Mouse (Mus musculus) embryonic facial prominence, embryonic 14.5 days (tissue): ENCODE data around the gene Prkag2. TPM values are rescaled to one million over a fixed set of nuclear protein-coding genes. Genes with fewer than 3 reads are reported as not detected.
A peak's percentile ranks its signal among the peaks of the same experiment; 100 is the strongest.

Experiments used
- ATAC-seq: fragments of 200-750 bp; cut with Nextera tagmentation; 2 replicates; pipeline ENCODE4 v1.8.0; 2017; ENCODE audit warnings: low read depth, moderate number of reproducible peaks, moderate TSS enrichment
- DNase-seq: peaks from one replicate; pipeline ENCODE4 v3.0.0-alpha.2; 2015; ENCODE audit warnings: low spot score
- H3K27ac ChIP-seq: fragments of 300-500 bp; sonication (generic); replicated peaks from 2 replicates; pipeline ENCODE4 v1.5.1; 2014; ENCODE audit warnings: low read depth, mild to moderate bottlenecking, low read length, moderate library complexity
- H3K27me3 ChIP-seq: fragments of 300-500 bp; sonication (generic); replicated peaks from 2 replicates; pipeline ENCODE4 v1.6.1; 2014; ENCODE audit warnings: low read length; ENCODE audit not compliant: control insufficient read depth, insufficient read depth
- H3K36me3 ChIP-seq: fragments of 300-500 bp; sonication (generic); 2 replicates; pipeline ENCODE4 v1.6.1; 2014; ENCODE audit warnings: low read length, mixed read lengths; ENCODE audit not compliant: control insufficient read depth, insufficient read depth
- H3K4me1 ChIP-seq: fragments of 300-500 bp; sonication (generic); 2 replicates; pipeline ENCODE4 v1.6.1; 2014; ENCODE audit warnings: antibody characterized with exemption, low read length; ENCODE audit not compliant: control insufficient read depth, insufficient read depth
- H3K4me2 ChIP-seq: fragments of 300-500 bp; sonication (generic); 2 replicates; pipeline ENCODE4 v1.6.1; 2014; ENCODE audit warnings: low read depth, mild to moderate bottlenecking, low read length, moderate library complexity, mixed read lengths
- H3K4me3 ChIP-seq: fragments of 300-500 bp; sonication (generic); 2 replicates; pipeline ENCODE4 v1.5.1; 2014; ENCODE audit warnings: low read depth, mild to moderate bottlenecking, low read length
- H3K9ac ChIP-seq: fragments of 300-500 bp; sonication (generic); 2 replicates; pipeline ENCODE4 v1.6.1; 2014; ENCODE audit warnings: low read depth, mild to moderate bottlenecking, low read length, moderate library complexity, mixed read lengths
- H3K9me3 ChIP-seq: fragments of 300-500 bp; sonication (generic); 2 replicates; pipeline ENCODE4 v1.6.1; 2016; ENCODE audit warnings: low read length; ENCODE audit not compliant: control insufficient read depth
- whole genome bisulfite sequencing: fragments of 180-500 bp; shearing (Covaris S2); extraction: QIAGEN DNeasy Blood & Tissue Kit; methylation state at CpG from one replicate; pipeline ENCODE4 v1.1.7; 2014; 5-methylcytosine and 5-hydroxymethylcytosine counted together
- polyA plus RNA-seq: library from polyadenylated mRNA; unstranded; fragments of >200 nt; fragmentation: Nextera tagmentation; extraction: Ambion mirVana; gene quantifications from 2 replicates; pipeline ENCODE4 v1.2.1, GENCODE M21; 2014

Prkag2 gene
- polyA plus RNA-seq, 1 experiment from 2014 or later, result 24.4 TPM

DNA sequence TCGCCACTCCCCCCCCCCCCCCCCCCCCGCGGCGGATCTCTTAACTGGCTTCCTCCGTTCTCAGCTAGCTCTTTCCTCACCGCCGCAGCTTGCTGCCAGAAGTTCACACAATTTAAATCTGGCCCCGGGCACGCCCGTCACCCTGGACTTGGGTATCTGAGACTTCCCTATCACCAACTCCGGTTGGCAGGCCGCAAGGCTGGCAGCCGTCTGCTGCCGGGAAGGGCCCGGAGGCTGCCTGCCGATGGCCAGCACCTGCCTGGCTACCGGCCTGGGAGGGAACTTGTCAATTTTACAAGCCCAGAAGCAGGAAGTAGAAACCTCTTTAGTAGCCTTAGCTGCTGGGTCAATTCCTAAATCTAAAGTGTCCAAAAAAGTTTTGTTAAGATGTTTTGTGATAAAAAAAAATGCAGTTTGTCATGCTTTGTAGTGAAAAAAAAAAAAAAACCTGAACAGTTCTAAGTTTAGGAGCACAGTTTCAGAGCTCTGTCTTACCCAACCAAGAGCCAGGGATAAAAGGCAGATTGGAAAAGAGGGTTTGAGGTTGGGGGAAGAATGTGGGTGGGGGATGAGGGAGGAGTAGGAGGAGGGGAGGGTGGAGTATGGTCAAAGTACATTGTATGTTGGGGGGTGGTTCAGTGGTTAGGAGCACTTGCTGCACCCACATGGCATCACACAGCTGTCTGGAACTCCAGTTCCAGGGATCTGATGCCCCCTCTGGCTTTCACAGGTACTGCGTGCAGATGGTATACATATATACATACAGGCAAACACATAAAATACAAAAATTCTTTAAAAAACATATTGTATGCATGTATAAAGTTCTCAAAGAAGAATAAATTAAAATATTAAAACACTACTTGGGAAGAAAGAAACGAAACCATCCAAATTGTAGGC lies 191.4 kb downstream of the Prkag2 start:
- Histone ChIP-seq H3K4me2 (peak overlapping the region; percentile 79), H3K4me3 (peak overlapping the region; percentile 78), H3K27ac (peak overlapping the region; percentile 88), H3K4me1 (peaks cover 8% of the 10 kb centered on the region), H3K9ac (peak overlapping the region; percentile 83), H3K9me3 (0 out of 2 replicates have a peak, but pooled peaks cover 3% of the 10 kb centered on the region), H3K36me3 (no peaks in the 10 kb centered on the region), H3K27me3 (no peaks in the 10 kb centered on the region)
- peak; percentile 54 for DNase-seq
- WGBS, result 12% methylated on average over 15 of the region's 19 CpGs
- ATAC-seq, result no peak; the same call in 1 of the 2 replicates

DNA sequence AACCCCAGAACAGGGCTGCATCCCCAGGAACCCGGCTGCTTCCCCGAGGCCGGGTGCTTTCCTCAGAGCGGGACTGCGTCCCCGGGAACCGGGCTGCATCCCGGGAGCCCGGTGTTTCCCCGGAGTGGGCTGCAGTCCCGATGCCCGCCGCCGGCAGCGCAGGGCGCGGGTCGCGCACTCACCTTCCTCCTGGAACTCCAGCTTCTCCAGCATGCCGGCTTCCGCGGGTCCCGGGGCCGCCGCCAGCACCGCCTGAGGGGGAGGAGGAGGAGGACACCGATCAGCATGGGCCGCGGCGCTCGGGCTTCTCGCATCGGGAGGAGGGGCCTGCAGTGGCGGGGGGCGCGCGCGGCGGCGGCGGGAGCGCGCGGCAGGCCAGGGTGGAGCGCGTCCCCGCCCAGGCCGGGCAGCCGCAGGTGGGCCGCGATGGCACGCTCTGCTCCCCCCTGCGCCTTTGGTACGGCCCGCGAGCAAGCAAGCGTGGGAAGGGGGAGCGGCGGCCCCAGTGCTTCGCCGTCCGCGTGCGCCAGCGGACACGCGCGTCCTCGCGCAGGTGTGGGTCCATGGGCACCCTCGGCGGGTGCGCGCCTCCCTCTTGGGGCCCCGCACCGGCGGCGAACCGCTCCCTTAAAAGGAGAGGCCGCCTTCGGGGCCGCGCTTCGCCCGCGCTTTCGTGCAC lies 192.2 kb downstream of the Prkag2 start:
- 0 out of 2 replicates have a peak, but pooled peaks cover 3% of the 10 kb centered on the region for H3K9me3 ChIP-seq
- ATAC-seq, result peak; percentile 96
- 2% methylated on average over 12 of the region's 87 CpGs for WGBS
- peak overlapping the region; percentile 79 for H3K4me2 ChIP-seq
- peak overlapping the region; percentile 83 for H3K9ac ChIP-seq
- H3K27me3 ChIP-seq, result no peaks in the 10 kb centered on the region
- H3K4me3 ChIP-seq, result peak overlapping the region; percentile 78
- peak; percentile 94 for DNase-seq
- peaks cover 8% of the 10 kb centered on the region for H3K4me1 ChIP-seq
- peak overlapping the region; percentile 88 for H3K27ac ChIP-seq
- H3K36me3 ChIP-seq, result no peaks in the 10 kb centered on the region

DNA sequence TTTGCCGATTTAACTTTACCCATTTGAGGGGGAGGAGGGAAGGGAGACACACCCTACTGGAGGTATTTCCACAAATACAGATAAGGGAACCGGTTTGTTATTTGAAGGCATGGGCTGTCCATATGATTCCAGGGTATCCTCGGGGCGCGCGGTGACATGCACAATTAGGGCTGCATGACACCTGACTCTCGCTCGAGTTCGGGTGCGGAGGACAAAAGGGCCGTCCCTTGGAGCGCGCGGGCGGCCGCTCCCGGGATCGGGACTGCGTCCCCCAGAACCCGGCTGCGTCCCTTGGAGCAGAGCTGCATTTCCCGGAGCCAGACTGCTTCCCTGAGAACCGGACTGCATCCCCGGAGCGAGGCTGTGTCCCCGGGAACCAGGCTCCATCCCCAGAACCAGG lies 192.7 kb downstream of the Prkag2 start:
- DNase-seq, result peak; percentile 41

DNA sequence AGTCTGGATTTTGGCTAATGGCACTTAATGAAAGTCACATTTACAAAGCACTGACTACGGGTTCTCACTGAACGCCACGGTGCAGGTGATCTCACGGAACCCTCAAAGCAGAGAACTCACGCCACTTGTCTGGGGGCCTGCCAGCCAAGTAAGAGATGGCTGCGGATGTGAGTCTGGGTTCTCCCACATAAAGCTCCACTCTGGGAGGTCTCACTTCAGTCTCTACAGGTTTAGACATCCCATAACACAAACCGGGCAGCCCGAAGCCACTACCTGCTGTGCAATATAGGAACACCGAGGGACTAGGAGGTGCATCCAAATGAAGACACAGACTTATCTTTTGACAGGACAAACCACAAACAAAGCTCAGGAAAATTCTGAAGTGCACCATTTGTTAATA lies 193.6 kb downstream of the Prkag2 start:
- ATAC-seq (no peak), DNase-seq (no peak)
- Histone ChIP-seq H3K4me1 (peaks cover 8% of the 10 kb centered on the region), H3K9ac (peak overlapping the region; percentile 83; the same call in 1 of the 2 replicates), H3K4me3 (peak overlapping the region; percentile 78; the same call in 1 of the 2 replicates), H3K27ac (no peak overlapping the region), H3K9me3 (0 out of 2 replicates have a peak, but pooled peaks cover 3% of the 10 kb centered on the region), H3K36me3 (no peaks in the 10 kb centered on the region), H3K4me2 (peak overlapping the region; percentile 79), H3K27me3 (no peaks in the 10 kb centered on the region)
- WGBS, result 59% methylated on average over 9 of the region's 9 CpGs

More for the DNA sequence above, 192.7 kb downstream of the Prkag2 start:
- H3K4me1 ChIP-seq, result peaks cover 8% of the 10 kb centered on the region
- H3K36me3 ChIP-seq, result no peaks in the 10 kb centered on the region
- H3K27me3 ChIP-seq, result no peaks in the 10 kb centered on the region
- ATAC-seq, result peak; percentile 47
- H3K27ac ChIP-seq, result peak overlapping the region; percentile 88
- 0% methylated on average over 12 of the region's 26 CpGs for WGBS
- peak overlapping the region; percentile 78 for H3K4me3 ChIP-seq
- peak overlapping the region; percentile 79 for H3K4me2 ChIP-seq
- H3K9me3 ChIP-seq, result 0 out of 2 replicates have a peak, but pooled peaks cover 3% of the 10 kb centered on the region
- H3K9ac ChIP-seq, result peak overlapping the region; percentile 83

DNA sequence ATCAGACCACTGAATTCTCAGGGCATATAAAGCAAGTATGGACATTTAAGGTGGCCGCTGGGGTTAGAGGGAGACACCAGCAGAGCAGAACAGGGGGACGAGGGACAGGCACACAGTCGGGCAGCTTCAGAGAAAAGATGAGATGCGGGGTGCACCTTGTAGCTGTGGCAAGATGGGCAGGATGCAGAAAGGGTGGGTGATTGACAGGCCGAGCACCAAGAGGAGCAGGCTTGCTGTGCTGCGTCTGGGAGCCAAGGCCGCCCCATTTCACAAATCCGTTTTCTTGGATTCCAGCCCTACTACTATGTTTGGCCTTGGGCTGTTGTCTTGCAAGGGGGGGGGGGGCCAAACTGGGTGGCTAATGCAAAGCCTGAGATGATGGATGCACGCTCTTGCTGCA lies 195.5 kb downstream of the Prkag2 start:
- H3K4me1 ChIP-seq, result peaks cover 8% of the 10 kb centered on the region
- H3K27me3 ChIP-seq, result no peaks in the 10 kb centered on the region
- ATAC-seq (no peak), DNase-seq (no peak)
- H3K36me3 ChIP-seq, result no peaks in the 10 kb centered on the region
- no peak overlapping the region for H3K4me2 ChIP-seq
- no peak overlapping the region for H3K27ac ChIP-seq
- no peak overlapping the region for H3K4me3 ChIP-seq
- 0 out of 2 replicates have a peak, but pooled peaks cover 3% of the 10 kb centered on the region for H3K9me3 ChIP-seq
- no peak overlapping the region for H3K9ac ChIP-seq
- 85% methylated on average over 9 of the region's 9 CpGs for WGBS

DNA sequence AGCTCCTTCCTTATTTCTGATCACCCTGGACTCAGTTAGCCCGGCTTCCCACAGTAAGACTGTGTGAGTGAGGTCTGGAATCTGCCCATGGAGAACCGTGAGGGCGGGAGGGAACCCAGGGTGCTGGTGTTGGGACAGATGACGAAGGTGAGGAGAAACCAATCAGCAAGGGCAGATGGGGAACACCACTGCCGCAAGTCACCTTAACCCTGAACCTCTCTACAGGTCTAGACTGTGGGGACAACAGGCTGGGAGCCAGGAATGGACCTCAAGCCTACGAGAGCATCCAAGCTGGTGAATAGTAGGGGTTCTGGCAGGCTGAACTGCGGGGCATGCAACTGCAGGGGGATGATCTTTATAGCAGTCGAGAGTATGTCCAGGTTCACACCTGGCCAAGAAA lies 196.0 kb downstream of the Prkag2 start:
- 90% methylated on average over 8 of the region's 8 CpGs for WGBS
- no peak overlapping the region for H3K4me3 ChIP-seq
- H3K27ac ChIP-seq, result no peak overlapping the region
- no peaks in the 10 kb centered on the region for H3K36me3 ChIP-seq
- H3K9me3 ChIP-seq, result 0 out of 2 replicates have a peak, but pooled peaks cover 3% of the 10 kb centered on the region
- H3K9ac ChIP-seq, result no peak overlapping the region
- no peak overlapping the region for H3K4me2 ChIP-seq
- ATAC-seq, result no peak
- DNase-seq, result no peak
- H3K27me3 ChIP-seq, result no peaks in the 10 kb centered on the region
- H3K4me1 ChIP-seq, result peaks cover 8% of the 10 kb centered on the region

DNA sequence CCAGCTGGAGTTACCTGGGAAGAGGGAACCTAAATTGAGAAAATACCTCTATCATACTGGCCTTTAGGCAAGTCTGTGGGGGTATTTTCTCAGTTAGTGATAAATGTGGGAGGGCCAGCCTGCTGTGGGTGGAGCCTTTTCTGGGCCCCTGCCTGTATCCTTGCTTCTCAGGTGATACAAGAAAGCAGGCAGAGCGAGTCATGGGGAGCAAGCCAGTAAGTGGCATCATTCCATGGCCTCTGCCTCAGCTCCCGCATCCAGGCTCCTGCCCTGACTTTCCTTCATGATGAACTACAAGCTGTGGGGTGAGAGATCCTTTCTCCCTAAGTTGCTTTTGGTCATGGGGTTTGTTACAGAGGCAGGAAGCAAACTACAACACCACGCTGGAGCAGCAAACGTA lies 196.4 kb downstream of the Prkag2 start:
- Histone ChIP-seq H3K4me1 (peaks cover 8% of the 10 kb centered on the region), H3K27me3 (no peaks in the 10 kb centered on the region), H3K4me3 (no peak overlapping the region), H3K9me3 (no peaks in the 10 kb centered on the region), H3K27ac (no peak overlapping the region), H3K36me3 (no peaks in the 10 kb centered on the region), H3K4me2 (no peak overlapping the region), H3K9ac (no peak overlapping the region)
- no peak for ATAC-seq
- no peak for DNase-seq
- WGBS, result 91% methylated on average over 4 of the region's 4 CpGs

DNA sequence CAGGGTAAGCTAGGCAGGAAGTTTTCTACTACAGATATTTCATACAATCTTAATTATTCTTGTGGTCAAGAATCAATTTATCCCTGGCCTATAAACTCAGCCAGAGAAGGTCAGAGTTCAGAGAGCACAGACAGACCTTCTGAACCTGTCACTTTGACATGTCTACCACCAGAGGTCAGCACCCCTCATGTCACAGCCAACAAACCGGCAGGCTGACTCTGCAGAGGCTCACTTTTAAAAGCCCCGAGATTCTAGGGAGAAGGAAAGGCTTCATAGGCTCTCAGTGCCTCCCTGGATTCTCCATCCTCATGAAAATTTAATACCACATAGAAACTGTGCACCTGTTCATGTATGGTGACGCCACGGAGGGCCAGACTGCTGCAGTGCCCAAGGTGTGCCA lies 197.6 kb downstream of the Prkag2 start:
- Histone ChIP-seq H3K4me1 (peaks cover 8% of the 10 kb centered on the region), H3K4me2 (no peak overlapping the region), H3K9me3 (no peaks in the 10 kb centered on the region), H3K27ac (no peak overlapping the region), H3K36me3 (no peaks in the 10 kb centered on the region), H3K27me3 (no peaks in the 10 kb centered on the region), H3K4me3 (no peak overlapping the region), H3K9ac (no peak overlapping the region)
- 25% methylated on average over 4 of the region's 4 CpGs for WGBS
- ATAC-seq (peak; percentile 17; the same call in 1 of the 2 replicates), DNase-seq (peak; percentile 57)
